Mouse (Mus musculus): ENCODE data around the gene BC005624.

DNA sequence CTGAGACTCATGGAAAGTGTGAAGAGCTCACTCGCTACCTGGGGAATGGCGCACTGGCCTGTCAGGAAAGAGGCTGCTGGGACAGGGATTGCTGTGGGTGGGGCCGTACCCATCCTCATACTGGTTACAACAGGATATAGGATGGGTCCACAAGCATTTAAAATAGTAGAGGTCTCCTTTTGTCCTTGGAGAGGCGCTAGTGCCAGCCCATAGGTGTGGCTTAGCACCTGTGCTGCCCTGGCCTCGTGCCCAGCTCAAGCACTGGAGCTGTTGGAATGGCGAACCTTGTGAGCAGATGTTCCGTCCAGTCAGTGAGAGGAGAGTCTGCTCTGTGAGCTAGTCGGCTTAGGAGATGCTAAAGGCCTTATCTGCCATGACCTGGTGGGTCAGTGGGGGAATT lies 37.0 kb upstream of the BC005624 start:
- TF ChIP-seq POLR2A (IDR thresholded peaks at IDR 0.05; ENCODE audit: low read depth, low read length) (no peak), CTCF (conservative IDR thresholded peaks at IDR 0.05; ENCODE audit: insufficient read depth, insufficient read length, low read depth, low read length) (no peak)
